Mouse (Mus musculus): ENCODE measurements around the gene Dip2c.

DNA sequence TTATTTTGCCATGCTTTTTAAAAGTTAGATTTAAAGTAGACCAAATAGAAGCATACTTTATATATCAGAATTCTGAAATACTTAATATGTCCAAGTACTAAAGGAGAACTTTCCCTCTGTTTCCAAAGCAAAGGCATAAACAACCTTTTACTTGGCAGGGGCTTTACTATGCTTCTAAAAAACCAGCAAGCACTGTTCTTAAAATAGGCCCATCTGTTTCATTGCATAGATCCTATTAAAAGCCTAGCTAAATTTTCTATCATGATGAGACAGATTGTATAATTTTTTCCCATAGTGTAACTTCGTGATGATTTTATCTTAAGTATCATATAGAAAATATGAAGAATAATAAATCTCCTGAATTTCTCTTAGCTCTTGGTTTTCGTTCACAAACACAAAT lies 154.4 kb downstream of the Dip2c start:
- TF ChIP-seq HCFC1 (IDR thresholded peaks at IDR 0.05; ENCODE audit: borderline replicate concordance, insufficient read depth, low read length) = no peak
- TF ChIP-seq MAFK (IDR thresholded peaks at IDR 0.05; ENCODE audit: insufficient read depth, low read depth, low read length) = no peak
- no peak for TF ChIP-seq ZC3H11A (IDR thresholded peaks at IDR 0.05; ENCODE audit: borderline replicate concordance, low read depth, low read length)
- TF ChIP-seq ZNF384 (IDR thresholded peaks at IDR 0.05; ENCODE audit: low read depth, low read length) = no peak
- TF ChIP-seq CHD2 (IDR thresholded peaks at IDR 0.05; ENCODE audit: low read depth, low read length) = no peak

All from ES-E14 (cell line).